Mouse (Mus musculus) forebrain, embryonic 15.5 days (tissue): Measurements from ENCODE around the gene Cfap58. TPM values are rescaled to one million over a fixed set of nuclear protein-coding genes. Genes with fewer than 3 reads are reported as not detected.

Source experiments
- ATAC-seq: fragments of 200-750 bp; cut with Nextera tagmentation; replicated peaks from 2 replicates; pipeline ENCODE4 v1.8.0; 2017; ENCODE audit warnings: mild to moderate bottlenecking, moderate TSS enrichment, moderate library complexity
- H3K27ac ChIP-seq: fragments of 300-500 bp; sonication (generic); replicated peaks from 2 replicates; pipeline ENCODE4 v1.5.1; 2015; ENCODE audit warnings: mild to moderate bottlenecking, inconsistent platforms
- H3K27me3 ChIP-seq: fragments of 300-500 bp; sonication (generic); 2 replicates; pipeline ENCODE4 v1.6.1; 2015; ENCODE audit warnings: inconsistent platforms
- H3K36me3 ChIP-seq: fragments of 300-500 bp; sonication (generic); 2 replicates; pipeline ENCODE4 v1.6.1; 2015; ENCODE audit warnings: mild to moderate bottlenecking, inconsistent platforms
- H3K4me1 ChIP-seq: fragments of 300-500 bp; sonication (generic); 2 replicates; pipeline ENCODE4 v1.6.1; 2015; ENCODE audit warnings: inconsistent platforms
- H3K4me2 ChIP-seq: fragments of 300-500 bp; sonication (generic); replicated peaks from 2 replicates; pipeline ENCODE4 v1.6.1; 2015; ENCODE audit warnings: mild to moderate bottlenecking, inconsistent platforms
- H3K4me3 ChIP-seq: fragments of 300-500 bp; sonication (generic); 2 replicates; pipeline ENCODE4 v1.5.1; 2015; ENCODE audit warnings: mild to moderate bottlenecking, inconsistent platforms
- H3K9ac ChIP-seq: fragments of 300-500 bp; sonication (generic); replicated peaks from 2 replicates; pipeline ENCODE4 v1.6.1; 2015; ENCODE audit warnings: mild to moderate bottlenecking, inconsistent platforms
- H3K9me3 ChIP-seq: fragments of 300-500 bp; sonication (generic); 2 replicates; pipeline ENCODE4 v1.6.1; 2016; ENCODE audit warnings: inconsistent platforms
- WGBS: fragments of 180-500 bp; shearing (Covaris S2); methylation state at CpG from one replicate; pipeline ENCODE4 v1.1.7; 2015; ENCODE audit warnings: mixed read lengths; 5-methylcytosine and 5-hydroxymethylcytosine counted together
- polyA plus RNA-seq: library from polyadenylated mRNA; unstranded; fragments of >200 nt; fragmentation: Nextera tagmentation; extraction: Ambion mirVana; gene quantifications from 2 replicates; pipeline ENCODE4 v1.2.1, GENCODE M21; 2015

The Cfap58 gene
- polyA plus RNA-seq, 1 experiment from 2014 or later = 0.37 TPM

- H3K36me3 ChIP-seq = no peaks in the 10 kb centered on the region
- no peak overlapping the region for H3K4me2 ChIP-seq
- H3K27ac ChIP-seq = no peak overlapping the region
- H3K9me3 ChIP-seq = no peaks in the 10 kb centered on the region
- ATAC-seq = no peak
- no peak overlapping the region for H3K4me3 ChIP-seq
- no peak overlapping the region for H3K9ac ChIP-seq
- H3K27me3 ChIP-seq = no peaks in the 10 kb centered on the region
- 86% methylated on average over 11 of the region's 11 CpGs for WGBS
- H3K4me1 ChIP-seq = no peaks in the 10 kb centered on the region
These were observed 50.5 kb downstream of the Cfap58 start for GRCm38 (mm10) chr19:47987986-47988385.

GRCm38 (mm10) chr19:47988456-47988855 lies 51.0 kb downstream of the Cfap58 start:
- no peak for ATAC-seq
- H3K27me3 ChIP-seq = no peaks in the 10 kb centered on the region
- H3K4me1 ChIP-seq = no peaks in the 10 kb centered on the region
- H3K4me3 ChIP-seq = no peak overlapping the region
- 31% methylated on average over 16 of the region's 16 CpGs for WGBS
- no peaks in the 10 kb centered on the region for H3K36me3 ChIP-seq
- H3K9me3 ChIP-seq = no peaks in the 10 kb centered on the region
- H3K4me2 ChIP-seq = no peak overlapping the region
- no peak overlapping the region for H3K27ac ChIP-seq
- no peak overlapping the region for H3K9ac ChIP-seq

- H3K4me1 ChIP-seq = no peaks in the 10 kb centered on the region
- ATAC-seq = no peak; the same call in 1 of the 2 replicates
- H3K4me3 ChIP-seq = no peak overlapping the region
- 70% methylated on average over 13 of the region's 13 CpGs for WGBS
- H3K27ac ChIP-seq = no peak overlapping the region
- H3K9ac ChIP-seq = no peak overlapping the region
- no peaks in the 10 kb centered on the region for H3K36me3 ChIP-seq
- no peak overlapping the region for H3K4me2 ChIP-seq
- H3K9me3 ChIP-seq = no peaks in the 10 kb centered on the region
- H3K27me3 ChIP-seq = no peaks in the 10 kb centered on the region
These were observed 51.6 kb downstream of the Cfap58 start for GRCm38 (mm10) chr19:47988880-47989574.

DNA sequence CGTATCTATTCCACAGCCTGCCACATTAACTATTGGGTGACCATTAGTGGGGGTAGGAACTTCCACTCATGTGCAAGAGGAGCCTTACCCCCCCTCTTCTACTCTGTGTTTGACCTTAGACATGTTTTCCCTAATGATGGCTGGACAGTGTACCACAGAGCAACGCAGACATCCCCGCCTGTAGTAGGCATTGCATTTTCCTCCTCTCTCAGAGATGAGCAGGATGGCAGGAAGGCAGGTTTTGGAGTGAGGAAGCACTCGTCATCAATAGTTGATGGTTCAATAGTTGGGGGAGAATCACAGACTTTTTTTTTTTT lies 52.1 kb downstream of the Cfap58 start:
- H3K4me2 ChIP-seq = no peak overlapping the region
- H3K27me3 ChIP-seq = no peaks in the 10 kb centered on the region
- no peak overlapping the region for H3K9ac ChIP-seq
- 75% methylated on average over 4 of the region's 4 CpGs for whole genome bisulfite sequencing
- no peak overlapping the region for H3K27ac ChIP-seq
- H3K36me3 ChIP-seq = no peaks in the 10 kb centered on the region
- H3K4me1 ChIP-seq = no peaks in the 10 kb centered on the region
- H3K4me3 ChIP-seq = no peak overlapping the region
- ATAC-seq = no peak
- no peaks in the 10 kb centered on the region for H3K9me3 ChIP-seq

DNA sequence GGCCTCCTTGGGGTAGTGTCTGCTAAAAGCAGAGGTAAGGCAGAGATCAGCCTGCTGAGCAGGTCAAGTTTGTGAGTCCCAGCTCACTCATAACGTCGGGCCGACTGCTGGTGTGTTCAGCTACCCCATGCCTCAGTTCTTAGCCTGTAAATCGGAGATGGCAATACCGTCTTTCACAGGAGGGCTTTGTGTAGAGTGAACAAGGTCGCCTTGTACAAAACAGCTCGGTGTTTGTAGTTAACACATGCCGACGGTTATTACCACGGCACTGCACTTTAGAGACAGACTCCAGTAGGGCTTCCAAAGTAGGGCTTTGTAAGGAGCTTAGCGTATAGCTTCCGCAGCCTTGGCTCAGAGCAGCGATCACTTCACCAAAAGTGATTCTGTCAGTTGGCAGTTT lies 63.8 kb downstream of the Cfap58 start:
- Histone ChIP-seq H3K27me3 (no peaks in the 10 kb centered on the region), H3K27ac (no peak overlapping the region), H3K4me1 (no peaks in the 10 kb centered on the region), H3K9me3 (no peaks in the 10 kb centered on the region), H3K36me3 (no peaks in the 10 kb centered on the region), H3K4me2 (no peak overlapping the region), H3K9ac (no peak overlapping the region), H3K4me3 (no peak overlapping the region)
- no peak for ATAC-seq
- 67% methylated on average over 13 of the region's 13 CpGs for WGBS

- no peak overlapping the region for H3K4me2 ChIP-seq
- H3K27me3 ChIP-seq = no peaks in the 10 kb centered on the region
- H3K9me3 ChIP-seq = no peaks in the 10 kb centered on the region
- WGBS = 82% methylated on average over 11 of the region's 11 CpGs
- no peaks in the 10 kb centered on the region for H3K4me1 ChIP-seq
- no peaks in the 10 kb centered on the region for H3K36me3 ChIP-seq
- no peak for ATAC-seq
- no peak overlapping the region for H3K4me3 ChIP-seq
- H3K27ac ChIP-seq = no peak overlapping the region
- no peak overlapping the region for H3K9ac ChIP-seq
These were observed 64.3 kb downstream of the Cfap58 start for GRCm38 (mm10) chr19:48001774-48002173.

- Histone ChIP-seq H3K36me3 (no peaks in the 10 kb centered on the region), H3K27me3 (no peaks in the 10 kb centered on the region), H3K4me2 (no peak overlapping the region), H3K9ac (no peak overlapping the region), H3K4me3 (no peak overlapping the region), H3K9me3 (no peaks in the 10 kb centered on the region), H3K4me1 (no peaks in the 10 kb centered on the region), H3K27ac (no peak overlapping the region)
- WGBS = 76% methylated on average over 12 of the region's 12 CpGs
- no peak for ATAC-seq
These were observed 71.4 kb downstream of the Cfap58 start for GRCm38 (mm10) chr19:48008771-48009413.

- Histone ChIP-seq H3K36me3 (no peaks in the 10 kb centered on the region), H3K27ac (no peak overlapping the region), H3K9me3 (no peaks in the 10 kb centered on the region), H3K4me3 (no peak overlapping the region), H3K4me1 (no peaks in the 10 kb centered on the region), H3K4me2 (no peak overlapping the region), H3K27me3 (no peaks in the 10 kb centered on the region), H3K9ac (no peak overlapping the region)
- no peak for ATAC-seq
- WGBS = 73% methylated on average over 15 of the region's 15 CpGs
These were observed 72.3 kb downstream of the Cfap58 start for GRCm38 (mm10) chr19:48009586-48010331.

- 69% methylated on average over 13 of the region's 13 CpGs for WGBS
These were observed 82.6 kb downstream of the Cfap58 start for GRCm38 (mm10) chr19:48020103-48020502.

GRCm38 (mm10) chr19:48021435-48021834 lies 84.0 kb downstream of the Cfap58 start:
- no peak overlapping the region for H3K9ac ChIP-seq

More at GRCm38 (mm10) chr19:48020103-48020502, 82.6 kb downstream of the Cfap58 start:
- Histone ChIP-seq H3K4me2 (no peak overlapping the region), H3K4me3 (no peak overlapping the region), H3K27me3 (no peaks in the 10 kb centered on the region), H3K36me3 (no peaks in the 10 kb centered on the region), H3K27ac (no peak overlapping the region), H3K9me3 (no peaks in the 10 kb centered on the region), H3K9ac (no peak overlapping the region), H3K4me1 (no peaks in the 10 kb centered on the region)
- no peak for ATAC-seq

GRCm38 (mm10) chr19:48022763-48023162 lies 85.3 kb downstream of the Cfap58 start:
- no peak overlapping the region for H3K4me2 ChIP-seq
- no peak overlapping the region for H3K27ac ChIP-seq
- H3K36me3 ChIP-seq = no peaks in the 10 kb centered on the region
- no peaks in the 10 kb centered on the region for H3K27me3 ChIP-seq
- H3K4me1 ChIP-seq = no peaks in the 10 kb centered on the region
- H3K9me3 ChIP-seq = no peaks in the 10 kb centered on the region
- WGBS = 58% methylated on average over 5 of the region's 5 CpGs
- no peak for ATAC-seq
- no peak overlapping the region for H3K4me3 ChIP-seq
- no peak overlapping the region for H3K9ac ChIP-seq

More at GRCm38 (mm10) chr19:48021435-48021834, 84.0 kb downstream of the Cfap58 start:
- Histone ChIP-seq H3K4me3 (no peak overlapping the region), H3K27ac (no peak overlapping the region), H3K9me3 (no peaks in the 10 kb centered on the region), H3K4me1 (no peaks in the 10 kb centered on the region), H3K36me3 (no peaks in the 10 kb centered on the region), H3K4me2 (no peak overlapping the region), H3K27me3 (no peaks in the 10 kb centered on the region)
- no peak for ATAC-seq
- WGBS = 62% methylated on average over 15 of the region's 15 CpGs

DNA sequence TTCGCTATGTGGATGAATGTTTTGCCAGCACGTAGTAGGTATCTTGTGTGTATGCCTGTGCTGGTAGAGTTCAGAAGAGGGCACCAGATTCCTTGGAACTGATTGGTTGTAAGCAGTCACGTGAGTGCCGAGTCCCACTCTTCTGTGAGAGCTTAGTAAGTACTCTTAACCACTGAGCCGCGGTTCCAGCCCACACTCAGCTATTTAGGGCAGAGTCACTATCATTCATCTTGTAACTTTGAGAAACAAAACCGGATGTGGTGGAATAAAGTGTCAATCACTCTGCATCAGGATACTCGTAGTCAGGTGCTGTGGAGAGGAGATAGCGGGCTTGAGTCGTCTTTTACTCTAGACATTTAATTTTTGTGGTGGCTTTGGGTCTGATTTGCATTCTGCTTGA lies 86.3 kb downstream of the Cfap58 start:
- ATAC-seq = no peak
- 91% methylated on average over 10 of the region's 10 CpGs for WGBS
- no peaks in the 10 kb centered on the region for H3K9me3 ChIP-seq

More for the DNA sequence above, 86.3 kb downstream of the Cfap58 start:
- Histone ChIP-seq H3K4me3 (no peak overlapping the region), H3K27me3 (no peaks in the 10 kb centered on the region), H3K9ac (no peak overlapping the region), H3K4me1 (no peaks in the 10 kb centered on the region), H3K27ac (no peak overlapping the region), H3K4me2 (no peak overlapping the region), H3K36me3 (no peaks in the 10 kb centered on the region)
